Mouse (Mus musculus): Measurements from ENCODE around the gene Pi4ka.

Pi4ka gene

DNA sequence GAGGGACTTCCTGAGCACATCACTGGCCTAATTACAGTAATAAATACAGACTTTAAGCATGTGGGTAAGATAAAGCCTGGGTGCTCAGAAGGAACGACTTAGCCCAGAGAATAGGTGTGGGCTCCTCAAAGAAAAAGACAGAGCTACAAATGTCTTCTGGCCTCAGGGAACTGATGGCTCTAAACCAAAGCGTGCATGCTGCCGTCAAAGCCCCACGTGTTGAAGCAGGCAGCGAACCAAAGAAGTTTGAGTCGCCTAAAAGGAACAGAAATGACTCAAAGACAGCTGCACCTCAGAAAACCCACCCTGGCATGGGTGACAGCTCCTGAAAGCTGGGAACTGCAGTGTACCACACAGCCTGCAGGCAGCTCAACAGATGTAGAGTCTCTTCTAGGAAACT, 134.3 kb downstream of the Pi4ka start:
- DNase-seq (ENCODE audit: low spot score), result no peak

GRCm38 (mm10) chr16:17271124-17271523, 135.0 kb downstream of the Pi4ka start:
- no peak for DNase-seq (ENCODE audit: low spot score)

DNA sequence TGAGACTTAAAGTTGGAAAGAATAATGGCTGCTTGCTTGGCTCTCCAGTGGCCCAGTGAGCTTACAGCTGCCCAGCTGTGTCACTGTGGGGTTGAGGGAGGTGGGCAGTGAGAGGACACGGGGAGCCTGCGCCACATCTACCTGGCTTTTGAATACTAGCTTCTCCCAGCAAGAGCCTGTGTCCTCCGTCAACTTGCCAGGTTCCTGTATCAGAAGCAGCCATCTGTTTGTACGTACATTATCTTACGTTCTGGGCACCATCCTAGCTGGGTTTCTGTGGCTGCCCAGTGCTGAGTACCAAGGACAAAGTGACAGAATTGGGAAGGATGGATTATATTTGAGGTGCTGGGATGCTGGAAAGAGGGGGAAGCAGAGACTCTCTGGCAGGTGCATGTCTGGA, 136.2 kb downstream of the Pi4ka start:
- no peak for DNase-seq (ENCODE audit: low spot score)

DNA sequence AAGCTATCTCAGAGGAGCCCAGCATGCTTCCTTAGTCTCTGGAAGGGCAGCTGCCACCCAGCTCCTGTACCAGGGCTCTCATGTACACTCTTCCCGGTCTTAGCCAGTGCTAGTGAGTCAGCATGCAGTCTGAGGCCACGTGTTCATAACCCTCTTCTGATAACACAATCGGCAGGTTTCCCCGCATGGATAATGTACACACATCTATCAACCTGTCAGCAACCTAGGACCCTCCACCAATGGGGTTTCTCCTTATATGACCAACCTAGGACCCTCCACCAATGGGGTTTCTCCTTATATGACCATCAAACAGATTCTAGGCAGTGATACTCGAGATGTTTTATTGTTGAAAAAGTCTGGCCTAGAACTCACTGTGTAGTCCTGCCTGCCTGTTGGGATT, 138.2 kb downstream of the Pi4ka start:
- DNase-seq (ENCODE audit: low spot score), result no peak

DNA sequence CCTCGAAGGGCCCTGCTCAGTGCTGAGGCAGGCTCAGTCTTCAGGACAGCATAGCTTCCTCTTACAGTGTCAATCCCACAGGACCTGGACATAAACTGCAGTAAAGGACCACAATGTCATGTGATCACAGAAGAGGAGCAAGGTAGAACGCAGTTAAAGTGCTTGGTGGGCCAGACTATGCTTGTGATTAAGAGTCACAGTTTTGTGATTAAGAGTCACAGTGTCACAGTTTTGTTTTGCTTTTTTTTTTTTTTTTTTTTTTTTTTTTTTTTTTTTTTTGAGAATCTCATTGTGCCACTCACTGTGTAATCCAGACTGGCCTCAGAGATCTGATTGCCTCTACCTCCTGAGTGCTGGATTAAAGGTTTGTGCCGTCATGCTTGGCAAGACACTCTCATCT, 140.0 kb downstream of the Pi4ka start:
- no peak for DNase-seq (ENCODE audit: low spot score)

GRCm38 (mm10) chr16:17261341-17261740, 144.8 kb downstream of the Pi4ka start:
- no peak for DNase-seq (ENCODE audit: low spot score)

DNA sequence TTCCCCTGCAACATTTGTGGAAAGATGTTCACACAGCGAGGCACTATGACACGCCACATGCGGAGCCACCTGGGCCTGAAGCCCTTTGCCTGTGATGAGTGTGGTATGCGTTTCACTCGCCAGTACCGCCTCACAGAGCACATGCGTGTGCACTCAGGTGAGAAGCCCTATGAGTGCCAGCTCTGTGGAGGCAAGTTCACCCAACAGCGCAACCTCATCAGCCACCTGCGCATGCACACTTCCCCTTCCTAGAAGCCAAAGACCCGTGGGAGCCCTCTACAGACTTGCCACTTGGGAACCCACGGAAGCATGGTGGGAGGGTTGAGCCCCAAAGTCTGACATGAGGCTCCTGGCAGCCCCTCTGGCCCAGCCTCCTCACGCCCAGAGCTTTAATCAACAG, 147.2 kb downstream of the Pi4ka start:
- no peak for DNase-seq (ENCODE audit: low spot score)

DNA sequence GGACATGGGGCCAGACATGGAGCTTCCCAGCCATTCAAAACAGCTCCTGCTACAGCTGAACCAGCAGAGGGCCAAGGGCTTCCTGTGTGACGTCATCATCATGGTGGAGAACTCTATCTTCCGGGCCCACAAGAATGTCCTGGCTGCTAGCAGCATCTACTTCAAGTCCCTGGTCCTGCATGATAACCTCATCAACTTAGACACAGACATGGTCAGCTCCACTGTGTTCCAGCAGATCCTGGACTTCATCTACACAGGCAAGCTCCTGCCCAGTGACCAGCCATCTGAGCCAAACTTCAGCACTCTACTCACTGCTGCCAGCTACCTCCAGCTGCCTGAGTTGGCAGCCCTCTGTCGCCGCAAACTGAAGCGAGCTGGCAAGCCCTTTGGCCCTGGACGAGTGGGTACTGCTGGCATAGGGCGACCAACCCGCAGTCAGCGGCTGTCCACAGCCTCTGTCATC, 148.7 kb downstream of the Pi4ka start:
- no peak for DNase-seq (ENCODE audit: low spot score)

GRCm38 (mm10) chr16:17255270-17255669, 150.8 kb downstream of the Pi4ka start:
- no peak for DNase-seq (ENCODE audit: low spot score)

DNA sequence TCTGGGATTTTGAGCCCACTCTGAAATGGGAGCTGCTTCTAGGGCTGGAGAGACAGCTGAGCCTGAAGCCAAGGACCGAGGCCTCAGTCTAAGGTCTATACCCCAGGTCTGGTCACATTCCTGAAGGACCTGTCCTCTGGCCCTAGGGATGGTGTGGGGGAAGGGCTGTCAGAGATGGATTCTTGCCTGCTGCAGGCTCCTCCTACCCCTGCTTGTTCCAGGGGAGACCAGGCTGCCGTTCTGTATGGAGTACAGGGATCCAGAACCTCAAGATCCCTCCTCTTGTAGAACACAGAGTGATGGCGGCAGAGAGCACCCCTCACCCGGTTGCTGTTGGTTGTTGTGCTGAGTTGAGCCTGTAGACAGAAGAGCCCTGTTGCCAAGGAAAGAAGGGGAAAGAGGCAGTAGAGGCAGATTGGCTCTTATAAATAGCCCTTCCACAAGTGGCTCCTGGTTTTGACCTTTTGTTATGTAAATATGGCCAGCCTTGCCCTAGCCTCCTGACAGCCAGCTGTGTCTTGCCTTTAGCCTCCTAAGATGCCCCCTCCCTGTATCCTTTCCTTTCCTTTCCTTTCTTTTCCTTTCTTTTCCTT, 152.0 kb downstream of the Pi4ka start:
- DNase-seq (ENCODE audit: low spot score), result no peak

DNA sequence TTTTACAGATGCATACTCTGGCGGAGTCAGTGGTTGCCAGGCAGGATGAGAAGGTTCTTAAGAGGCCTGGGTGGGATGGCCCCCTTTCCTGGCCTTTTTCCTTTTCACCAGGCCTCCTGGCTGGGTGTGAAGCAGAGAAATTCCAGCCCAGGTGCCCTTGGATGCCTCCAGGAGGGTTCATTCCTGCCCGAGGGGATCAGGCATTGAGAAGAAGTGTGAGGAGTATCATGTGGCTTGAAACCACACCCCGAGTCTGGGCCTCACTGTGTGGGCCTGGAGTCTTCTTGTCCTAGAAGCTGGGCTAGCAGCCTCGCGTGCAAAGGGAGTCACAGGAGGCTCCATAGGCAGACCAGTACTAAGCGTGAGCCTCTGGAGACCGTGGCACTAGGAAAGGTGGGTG, 153.3 kb downstream of the Pi4ka start:
- no peak for DNase-seq (ENCODE audit: low spot score)

GRCm38 (mm10) chr16:17252086-17252726, 153.9 kb downstream of the Pi4ka start:
- DNase-seq (ENCODE audit: low spot score), result no peak

- no peak for DNase-seq (ENCODE audit: low spot score)
Measured at GRCm38 (mm10) chr16:17251539-17251938, 154.6 kb downstream of the Pi4ka start.

DNA sequence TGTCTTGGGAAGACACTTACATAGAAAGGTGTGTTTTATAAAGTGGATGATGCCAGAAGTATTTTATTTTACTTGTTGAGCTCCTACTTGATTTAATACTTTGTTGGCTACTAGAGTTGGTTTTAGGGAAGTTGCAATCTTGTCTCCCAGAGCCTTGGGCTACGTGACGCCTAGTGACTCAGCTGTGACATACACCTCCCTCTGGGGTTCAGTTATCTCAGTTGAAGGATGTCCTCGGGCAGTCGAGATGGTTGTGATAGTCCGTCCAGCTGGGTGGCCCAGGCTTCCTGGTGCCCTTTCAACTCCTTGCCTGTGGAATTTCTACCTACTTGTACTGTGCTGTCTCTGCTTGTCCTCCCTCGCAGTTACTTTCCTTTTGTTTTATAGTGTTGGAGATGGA, 157.0 kb downstream of the Pi4ka start:
- DNase-seq (ENCODE audit: low spot score), result no peak

- DNase-seq (ENCODE audit: low spot score), result no peak
Measured at GRCm38 (mm10) chr16:17247727-17248126, 158.4 kb downstream of the Pi4ka start.

DNA sequence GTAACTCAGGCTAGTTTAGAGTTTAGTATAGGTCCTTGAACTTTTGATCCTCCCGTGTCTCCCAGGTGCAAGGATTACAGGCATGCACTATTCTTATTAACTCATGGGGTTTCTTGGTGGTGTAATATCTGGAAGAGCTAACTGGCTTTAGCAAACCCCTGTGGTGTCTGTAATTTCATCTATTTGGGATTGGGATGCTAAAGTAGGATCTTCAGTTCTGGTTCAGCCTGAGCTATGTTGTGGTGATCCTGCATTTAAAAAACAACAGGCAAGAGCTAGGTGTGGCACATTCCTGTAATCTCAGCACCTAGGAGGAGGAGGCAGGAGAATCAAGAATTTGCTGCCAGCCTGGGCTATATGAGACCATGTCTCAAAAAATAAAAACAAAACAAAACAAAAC, 161.1 kb downstream of the Pi4ka start:
- DNase-seq (ENCODE audit: low spot score), result no peak

DNA sequence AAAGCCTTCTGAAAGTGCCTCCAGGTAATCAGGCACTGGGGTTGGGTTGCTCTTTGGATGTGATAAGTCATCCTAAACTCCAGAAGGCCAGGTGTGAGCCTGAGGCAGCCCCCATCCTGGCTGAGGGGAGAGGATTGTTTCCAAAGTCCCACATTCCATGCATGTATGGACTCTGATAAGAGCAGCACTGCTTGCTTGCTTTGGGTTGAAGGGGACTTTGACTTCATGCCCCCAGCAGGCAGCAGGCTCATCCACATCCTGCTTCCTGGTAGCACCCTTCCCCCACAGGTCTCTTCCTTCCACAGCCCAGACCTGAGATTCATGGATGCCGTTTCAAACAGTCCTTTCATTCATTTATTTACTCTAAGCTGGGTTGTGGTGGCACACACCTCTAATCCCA, 162.4 kb downstream of the Pi4ka start:
- no peak for DNase-seq (ENCODE audit: low spot score)

DNA sequence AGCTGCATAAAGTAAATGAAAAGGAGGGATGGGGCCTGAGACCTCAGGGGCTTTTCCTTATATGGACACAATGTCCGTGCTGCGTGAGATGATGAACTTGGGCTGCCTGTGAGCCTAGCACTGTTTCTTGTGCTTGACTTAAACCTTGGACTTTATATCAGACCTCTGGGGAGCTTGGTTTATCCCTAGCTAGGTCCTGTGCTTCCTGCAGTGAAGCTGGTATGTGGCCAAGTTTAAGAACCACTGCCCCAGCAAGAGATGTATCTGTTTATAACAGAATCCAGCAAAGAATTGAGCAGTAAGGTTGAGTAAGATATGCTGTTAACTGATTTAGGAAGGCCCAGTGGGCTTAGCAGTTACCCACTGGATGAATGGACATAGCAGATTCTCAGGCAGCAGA, 166.7 kb downstream of the Pi4ka start:
- DNase-seq (ENCODE audit: low spot score), result no peak

- no peak for DNase-seq (ENCODE audit: low spot score)
Measured at GRCm38 (mm10) chr16:17237634-17238033, 168.5 kb downstream of the Pi4ka start.

GRCm38 (mm10) chr16:17234916-17235665, 171.0 kb downstream of the Pi4ka start:
- no peak for DNase-seq (ENCODE audit: low spot score)

GRCm38 (mm10) chr16:17234499-17234895, 171.6 kb downstream of the Pi4ka start:
- DNase-seq (ENCODE audit: low spot score), result no peak

GRCm38 (mm10) chr16:17233702-17234498, 172.2 kb downstream of the Pi4ka start:
- DNase-seq (ENCODE audit: low spot score), result no peak

Measured in urinary bladder, postnatal 10 days (tissue).